Mouse (Mus musculus): Measurements from ENCODE around the gene Zfp422.
"Not testable (repeated sequence)": the region's sequence is repeated elsewhere in the genome, so short reads cannot be mapped to it uniquely, and the experiment has no call there.

Zfp422 gene

DNA sequence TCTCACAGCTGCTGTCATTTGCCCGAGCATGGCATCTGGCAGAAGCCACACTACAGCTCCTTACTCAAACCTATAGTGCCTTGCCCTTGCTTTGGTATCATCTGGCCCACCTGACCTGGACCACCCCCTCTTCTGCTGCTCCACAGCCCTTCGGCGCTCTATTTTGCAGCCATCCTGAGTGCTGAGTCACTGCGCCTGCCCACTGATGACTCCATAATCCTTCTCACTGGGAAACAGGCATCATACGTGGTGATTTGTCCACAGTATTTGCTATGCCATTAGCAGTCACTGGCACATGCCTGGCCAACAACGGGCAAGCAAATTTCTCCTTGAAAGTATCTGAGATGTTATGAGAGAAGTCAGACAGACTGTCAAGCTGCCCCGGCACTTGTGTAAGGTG is 21.0 kb upstream of the Zfp422 start:
- no peak for DNase-seq

DNA sequence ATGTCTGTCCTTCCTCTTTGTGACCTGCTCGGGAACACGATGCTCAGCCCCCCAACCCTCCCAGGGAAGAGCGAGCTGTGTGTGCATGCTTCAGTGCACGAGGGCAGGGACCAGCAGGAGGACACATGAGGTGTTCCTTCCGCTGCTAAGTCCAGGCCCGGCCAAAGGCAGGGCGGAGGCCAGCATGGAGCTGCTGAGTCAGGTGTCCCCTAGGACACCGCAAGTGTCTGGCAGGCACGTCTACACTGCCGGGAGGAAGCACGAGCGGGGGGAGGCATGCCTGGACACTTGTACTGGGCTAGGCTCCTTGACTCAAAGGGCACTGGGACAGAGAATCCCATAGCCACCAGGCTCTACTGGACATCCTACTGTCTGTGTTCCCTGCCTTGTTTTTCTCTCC is 19.0 kb upstream of the Zfp422 start:
- DNase-seq: peak in 1 of 2 experiments; percentile 27

DNA sequence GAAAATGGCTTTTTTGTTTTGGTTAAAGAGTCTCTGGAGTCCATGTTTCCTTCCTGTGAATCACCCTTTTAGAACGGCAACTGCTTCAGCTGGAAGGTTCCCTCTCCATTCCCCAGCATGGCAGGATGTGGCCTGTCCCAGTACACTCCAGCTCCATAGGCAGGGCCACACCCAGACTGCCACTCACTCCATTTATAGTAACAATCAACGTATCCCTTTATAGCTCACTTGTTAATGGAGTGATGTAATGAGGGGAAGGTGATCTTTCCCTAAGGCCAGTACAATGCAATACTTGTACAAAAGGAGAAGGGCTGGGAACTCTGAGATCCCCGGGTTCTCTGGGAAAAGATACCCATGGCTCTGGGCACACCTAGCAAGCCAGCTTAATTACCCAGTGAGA is 15.5 kb upstream of the Zfp422 start:
- no peak for DNase-seq

DNA sequence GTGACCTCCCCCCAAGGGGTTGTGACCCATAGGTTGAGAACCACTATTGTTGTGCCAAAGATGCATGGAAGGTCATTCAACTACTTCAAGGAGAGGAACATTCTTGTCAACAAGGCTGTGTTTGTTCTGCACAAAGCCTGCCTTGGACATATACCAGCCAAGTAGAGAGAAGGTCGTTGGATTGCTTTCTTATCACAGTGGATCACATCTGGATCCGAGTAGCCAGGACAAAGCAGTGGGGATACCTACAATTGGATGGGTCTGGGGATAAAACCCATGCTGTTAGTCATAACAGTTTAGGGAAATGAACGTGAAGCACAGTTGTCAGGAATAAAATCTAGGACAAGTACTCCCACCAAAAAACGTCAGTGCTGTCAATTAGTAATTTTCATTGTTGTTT is 15.1 kb upstream of the Zfp422 start:
- no peak for DNase-seq

DNA sequence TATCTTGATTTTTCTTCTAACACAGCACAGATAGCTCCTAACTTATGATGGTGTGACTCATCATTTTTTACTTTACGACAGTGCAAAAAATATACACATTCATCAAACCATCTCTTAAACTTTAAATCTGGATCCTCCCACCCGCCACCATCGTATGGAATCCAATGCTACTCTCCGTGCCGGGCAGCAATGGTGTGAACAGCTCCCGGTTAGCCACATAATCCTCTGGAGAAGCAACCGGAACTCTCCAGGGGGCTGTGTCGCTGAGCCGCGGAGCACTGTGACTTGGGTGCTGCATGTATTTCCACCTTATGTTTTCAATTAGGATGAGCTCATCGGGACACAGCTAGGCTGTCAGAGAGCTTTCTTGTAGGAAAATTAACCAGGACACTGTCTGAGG is 14.1 kb upstream of the Zfp422 start:
- DNase-seq: no peak

DNA sequence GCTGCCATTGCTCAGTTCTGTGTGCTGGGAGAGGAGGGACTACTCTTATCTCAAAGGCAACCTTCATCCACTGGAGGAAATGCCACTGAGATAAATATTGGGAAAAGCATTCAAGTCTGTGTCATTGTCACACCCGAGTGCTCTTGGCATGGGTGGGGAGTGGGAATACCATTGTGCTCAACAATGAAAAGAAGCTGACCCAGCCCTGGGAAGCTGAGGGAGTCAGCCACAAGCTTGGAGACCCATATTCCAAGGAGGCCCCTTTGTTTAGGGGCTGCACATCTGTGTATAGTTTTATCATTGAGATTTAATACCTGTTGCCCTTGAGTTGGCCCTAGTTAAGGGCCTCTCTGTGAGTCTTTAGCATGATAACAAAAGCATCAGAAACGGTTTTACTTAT is 10.9 kb upstream of the Zfp422 start:
- DNase-seq: no peak

DNA sequence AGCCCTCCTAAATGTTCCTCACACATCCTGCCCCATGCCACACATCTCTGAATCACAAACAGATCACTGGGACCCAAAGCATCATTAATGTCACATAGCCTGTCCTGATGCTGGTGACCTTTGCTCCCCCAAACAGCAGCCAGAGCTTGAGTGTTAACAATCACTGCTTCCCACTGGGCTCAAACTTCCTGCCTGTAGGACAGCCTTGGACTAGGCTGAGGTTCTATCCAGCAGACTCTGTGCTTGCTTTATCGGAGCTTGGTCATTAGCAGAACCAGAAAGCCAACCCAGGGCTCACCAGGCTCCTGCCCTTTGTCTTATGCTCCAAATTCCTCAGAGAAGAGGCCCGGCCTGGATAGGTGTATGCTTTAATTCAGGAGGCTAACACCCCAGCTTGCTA is 10.1 kb upstream of the Zfp422 start:
- DNase-seq: no peak

DNA sequence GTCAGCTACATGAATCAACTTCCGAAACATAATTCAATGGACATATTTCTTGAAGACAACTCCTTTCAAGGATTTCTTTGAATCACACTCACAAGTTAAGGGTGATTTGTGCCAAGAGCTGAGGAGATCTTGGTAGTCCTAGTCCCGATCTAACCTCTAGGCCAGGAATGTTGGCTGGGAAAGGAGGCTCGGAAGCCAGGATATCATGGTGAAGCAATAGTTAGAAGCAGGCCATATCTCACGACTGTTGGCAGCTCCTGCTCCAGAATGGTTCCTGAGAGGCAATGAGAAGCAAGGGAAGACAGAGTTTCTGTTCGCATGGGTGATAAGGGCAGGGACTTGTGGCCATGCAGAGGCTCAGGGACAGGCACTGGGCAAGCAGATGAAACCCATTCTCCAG is 8.7 kb upstream of the Zfp422 start:
- no peak for DNase-seq

DNA sequence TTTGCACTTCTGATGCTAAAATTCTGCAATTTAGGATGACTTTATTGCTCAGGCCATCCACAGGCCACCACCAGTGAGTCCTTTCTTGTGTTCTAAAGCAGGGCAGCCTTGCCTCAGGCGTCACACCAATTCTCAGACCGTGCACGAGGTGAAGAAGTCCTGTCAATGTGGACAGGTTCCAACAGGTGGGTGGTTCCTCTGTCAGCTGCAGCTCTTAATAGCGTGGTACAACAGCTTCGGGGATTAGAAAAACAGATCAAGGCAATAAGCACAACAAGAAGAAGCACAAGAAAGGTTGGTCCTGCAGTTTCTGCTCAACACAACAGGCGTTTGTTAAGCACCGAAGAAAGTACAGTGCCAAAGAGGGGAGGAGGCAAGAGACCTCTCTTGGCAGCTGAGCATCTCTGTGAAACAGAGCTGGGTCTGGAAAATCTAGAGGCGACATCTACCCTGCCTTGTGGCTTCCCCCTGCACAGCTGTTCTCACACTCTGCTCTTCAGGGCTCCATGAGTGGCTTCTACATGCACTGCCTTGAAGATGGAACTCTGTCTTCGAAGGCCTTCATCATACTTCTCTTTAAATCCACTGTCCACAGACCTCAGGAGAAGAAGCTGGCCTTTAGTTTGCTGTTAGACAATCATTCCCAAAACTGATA is 7.9 kb upstream of the Zfp422 start:
- no peak for DNase-seq

DNA sequence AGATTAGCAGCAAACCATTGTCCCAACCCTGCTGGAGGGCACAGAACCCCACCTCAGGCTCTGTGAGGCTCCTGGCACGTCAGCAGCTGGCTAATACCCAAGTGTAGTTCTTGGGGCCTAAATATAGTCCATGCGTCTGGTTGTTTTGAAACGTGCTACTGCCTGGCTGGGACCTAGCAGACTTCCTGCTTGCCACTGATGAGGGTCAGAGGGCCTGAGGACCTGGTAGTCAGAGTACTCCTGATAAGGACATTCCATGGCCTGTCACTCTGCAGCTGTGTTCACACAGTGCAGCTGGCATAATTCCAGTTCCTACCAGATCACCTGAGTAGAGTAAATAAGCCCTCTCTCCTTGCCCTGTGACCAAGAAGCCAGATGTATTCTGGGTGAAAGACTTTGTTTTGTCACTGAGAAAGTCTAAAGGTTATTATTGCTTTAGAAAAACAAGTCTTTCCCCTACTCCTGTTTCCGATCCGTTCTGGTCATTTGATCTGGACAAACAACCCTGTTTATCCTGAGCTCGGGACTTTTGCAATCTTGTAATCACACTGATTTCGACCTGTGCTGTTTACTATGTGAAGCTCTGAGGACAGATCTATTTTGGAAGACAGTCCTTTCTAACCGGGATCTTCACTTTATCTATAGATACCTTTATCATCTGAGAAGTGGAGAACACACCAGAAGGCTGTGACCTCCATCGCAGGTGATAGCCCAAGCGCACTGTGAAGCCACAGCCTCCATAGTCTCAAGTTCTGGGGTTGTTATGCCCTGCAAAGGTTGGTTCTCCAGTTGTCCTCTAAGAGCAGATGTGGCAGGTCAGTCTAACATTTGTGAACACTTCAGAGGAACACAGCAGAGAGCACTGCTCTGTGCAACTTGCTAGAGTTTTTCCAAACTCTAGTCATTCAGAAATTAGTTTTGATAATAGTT is 6.7 kb upstream of the Zfp422 start:
- peak; percentile 27 to 31 for DNase-seq

DNA sequence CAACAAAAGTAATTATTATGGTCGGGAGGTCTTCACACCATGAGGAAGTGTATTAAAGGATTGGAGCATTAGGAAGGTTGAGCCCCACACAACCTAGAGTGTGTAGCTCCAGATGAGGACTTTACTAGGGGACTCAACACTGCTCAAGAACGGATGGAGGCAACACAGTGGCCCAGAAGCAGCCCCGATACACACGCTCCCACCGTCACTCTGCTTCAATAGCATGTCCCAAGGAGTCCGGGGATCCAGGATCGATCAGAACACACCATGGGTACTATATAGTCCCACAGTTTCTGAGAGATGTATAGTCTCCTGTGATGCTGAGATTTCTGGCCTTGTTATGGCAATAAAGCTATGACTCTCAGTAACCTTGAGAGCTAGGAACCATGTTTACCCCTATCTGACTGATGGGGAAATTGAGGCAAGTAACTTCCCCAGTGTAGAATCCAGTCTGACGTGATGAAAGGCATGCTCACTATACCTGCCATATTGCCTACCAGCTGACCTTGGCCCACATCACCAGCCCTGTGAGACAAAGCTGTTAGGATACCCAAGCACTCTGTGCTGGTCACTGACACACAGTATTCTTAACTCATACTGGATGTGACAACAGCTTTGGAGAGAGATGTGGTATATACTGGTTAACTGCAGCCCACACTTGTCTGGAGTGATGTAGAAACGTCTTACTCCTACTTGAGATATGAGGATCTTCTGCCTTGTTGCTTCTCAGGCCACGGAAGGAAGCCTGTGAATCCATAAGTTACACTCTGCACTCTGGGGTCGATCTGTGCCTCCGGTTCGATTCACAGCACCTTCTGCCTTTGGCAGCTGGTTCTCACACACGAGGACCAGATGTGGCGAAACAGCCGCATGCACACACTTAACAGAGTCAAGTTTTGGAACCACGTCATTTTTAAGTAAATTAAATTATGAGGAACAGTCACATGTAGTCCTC is 5.2 kb upstream of the Zfp422 start:
- DNase-seq: no peak

DNA sequence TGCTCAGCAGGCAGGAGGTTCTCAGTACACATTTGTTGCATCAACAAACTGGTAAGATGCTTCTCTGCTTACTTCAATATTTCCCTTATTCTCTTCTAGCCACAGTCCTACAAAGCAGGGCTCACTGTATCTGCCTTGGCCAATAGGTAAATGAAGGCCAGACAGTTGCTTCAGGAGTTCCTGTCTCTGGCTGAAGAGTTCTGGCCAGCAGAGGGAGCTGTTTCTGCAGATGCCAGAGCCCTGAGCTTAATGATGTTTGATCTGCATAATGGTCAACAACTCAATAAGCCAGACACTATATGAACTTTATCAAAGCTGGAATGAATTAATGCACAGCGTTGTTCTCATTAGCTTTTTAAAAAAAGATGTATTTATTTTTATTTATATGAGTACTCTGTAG is 3.3 kb upstream of the Zfp422 start:
- peak; percentile 90 to 91 for DNase-seq

DNA sequence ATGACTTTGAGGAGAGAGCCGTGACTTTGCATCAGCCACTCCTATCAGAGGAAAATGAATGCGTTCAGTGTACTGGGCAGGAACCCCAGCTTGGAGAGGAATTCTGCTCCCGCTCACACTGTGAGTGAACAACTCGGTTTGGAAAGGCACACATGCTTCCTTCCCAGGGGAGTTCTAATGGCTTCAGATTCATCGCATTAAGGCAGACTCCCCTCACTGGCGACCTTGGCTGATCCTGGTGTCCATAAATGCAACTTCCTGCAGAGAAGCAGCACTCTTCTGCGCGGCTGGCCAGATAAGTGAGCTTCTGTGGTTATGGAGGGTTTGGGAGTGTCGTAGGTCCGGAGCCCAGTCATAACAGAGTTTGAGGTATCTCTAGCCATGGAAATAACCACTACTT is 967 bp upstream of the Zfp422 start:
- no peak for DNase-seq

DNA sequence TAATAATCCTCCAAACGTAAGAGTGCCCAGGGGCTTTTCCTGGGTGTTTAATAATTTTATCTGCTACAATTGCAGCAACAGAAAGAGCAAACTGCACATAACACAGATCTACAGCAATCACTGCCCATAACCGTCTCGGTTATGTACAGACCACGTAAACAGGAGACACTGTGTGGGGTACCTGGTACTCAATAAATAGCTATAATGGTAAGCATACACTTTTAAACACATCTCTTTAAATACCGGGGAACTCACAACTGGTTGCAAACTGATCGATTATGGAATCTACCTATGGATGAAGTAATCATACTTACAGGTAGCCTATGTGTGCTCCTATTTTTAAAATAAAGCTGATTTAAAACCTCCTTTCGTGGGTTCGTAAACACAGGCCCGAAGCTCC is 704 bp downstream of the Zfp422 start:
- DNase-seq: no peak

DNA sequence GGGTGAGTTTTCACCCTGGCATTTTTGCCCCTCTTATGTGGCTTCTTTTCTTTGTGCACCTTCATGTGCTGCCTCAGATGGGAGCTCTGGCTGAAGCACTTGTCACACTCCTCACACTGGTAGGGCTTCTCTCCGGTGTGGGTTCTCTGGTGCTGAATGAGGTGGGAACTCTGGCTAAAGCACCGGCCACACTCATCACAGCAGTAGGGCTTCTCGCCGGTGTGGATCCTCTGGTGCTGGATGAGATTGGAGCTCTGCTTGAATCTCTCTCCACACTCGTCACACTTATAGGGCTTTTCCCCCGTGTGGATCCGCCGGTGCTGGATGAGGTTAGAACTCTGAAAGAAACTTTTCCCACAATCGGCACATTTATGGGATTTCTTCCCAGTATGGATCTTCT is 2.4 kb downstream of the Zfp422 start:
- DNase-seq: not testable (repeated sequence)

DNA sequence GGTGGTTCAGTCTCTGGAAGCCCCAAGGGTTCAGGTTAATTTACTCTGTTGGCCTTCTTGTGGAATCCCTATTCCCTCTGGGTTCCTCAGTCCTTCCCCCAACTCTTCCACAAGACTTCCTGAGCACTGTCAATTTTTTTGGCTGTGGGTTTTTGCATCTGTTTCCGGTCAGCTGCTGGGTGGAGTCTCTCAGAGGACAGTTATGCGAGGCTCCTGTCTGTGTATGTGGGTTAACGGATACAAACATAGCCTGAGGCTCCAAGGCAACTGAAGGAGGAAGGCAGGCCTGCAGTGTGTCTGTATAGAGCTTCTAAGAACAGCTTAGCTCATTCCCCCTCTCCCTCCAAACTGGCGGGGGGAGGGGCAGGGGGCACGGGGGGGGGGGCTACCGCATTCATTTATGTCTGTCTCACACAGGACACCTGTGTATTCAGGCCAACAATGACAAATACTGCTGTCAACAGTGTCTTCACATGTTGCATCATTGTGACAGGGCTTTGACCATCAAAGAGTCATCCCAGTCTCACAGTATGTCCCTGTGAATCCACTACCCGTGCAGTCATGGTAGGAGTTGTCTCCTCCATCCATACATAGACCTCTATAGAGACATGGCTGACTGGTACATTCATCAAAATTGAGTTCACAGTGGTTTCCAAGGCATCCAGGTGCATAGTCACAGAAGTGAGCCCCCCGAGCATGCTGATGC is 7.3 kb downstream of the Zfp422 start:
- no peak for DNase-seq

DNA sequence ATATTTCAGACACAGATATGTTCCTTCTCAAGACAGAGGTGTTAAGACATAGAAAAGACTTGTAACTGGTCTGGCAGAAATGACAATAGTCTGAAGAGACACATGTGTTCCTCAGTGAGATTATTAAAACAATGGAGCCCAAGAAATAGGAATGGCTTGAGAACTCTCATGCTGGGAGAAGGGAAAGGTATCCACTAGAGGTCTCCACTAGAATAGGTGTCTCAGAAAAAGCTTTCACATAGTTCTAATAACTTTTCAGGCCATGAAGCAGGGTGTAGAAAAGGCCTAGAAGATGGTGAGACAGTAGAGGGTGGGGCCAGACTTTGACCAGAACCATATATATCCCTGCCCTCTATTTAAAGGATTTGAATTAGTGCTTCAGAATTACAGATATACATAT is 10.7 kb downstream of the Zfp422 start:
- no peak for DNase-seq

DNA sequence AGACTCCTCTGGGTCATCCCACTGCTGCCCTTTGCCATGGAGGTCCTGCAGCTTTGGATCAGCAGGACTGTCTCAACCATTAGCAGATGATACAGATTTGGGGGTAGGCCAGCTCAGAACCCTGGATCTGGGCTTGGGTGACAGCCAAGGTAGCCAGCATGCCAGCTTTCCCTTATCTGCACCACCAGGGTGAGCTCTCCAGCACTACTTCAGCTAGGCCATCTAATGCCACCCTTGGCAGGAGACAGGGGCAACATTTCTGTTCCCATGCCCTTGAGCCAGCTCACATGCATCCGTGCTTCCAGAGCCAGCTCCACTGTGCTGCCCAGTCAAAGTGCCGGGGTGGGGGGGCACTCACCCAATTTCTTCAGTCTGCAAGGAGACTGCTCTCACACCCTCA is 13.1 kb downstream of the Zfp422 start:
- peak; percentile 50 to 64 for DNase-seq

DNA sequence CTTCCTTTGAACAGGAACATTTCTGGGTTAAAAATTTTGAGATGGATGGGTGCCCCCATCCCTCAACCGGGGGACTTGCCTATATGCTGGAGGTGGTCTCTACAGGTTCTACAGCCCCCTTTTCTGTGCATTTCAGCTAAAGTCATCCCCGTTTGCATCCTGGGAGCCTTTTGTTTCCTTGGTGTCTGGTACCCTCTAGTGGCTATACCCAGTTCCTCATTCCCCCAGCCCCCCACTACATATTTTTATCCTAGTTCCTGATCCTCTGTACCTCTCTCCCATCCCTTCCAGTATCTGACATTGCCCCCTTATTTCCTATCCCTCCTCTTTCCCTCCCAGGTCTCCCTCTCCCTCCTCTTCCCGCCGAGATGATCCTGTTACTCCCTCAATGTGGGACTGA is 21.6 kb downstream of the Zfp422 start:
- DNase-seq: no peak

DNA sequence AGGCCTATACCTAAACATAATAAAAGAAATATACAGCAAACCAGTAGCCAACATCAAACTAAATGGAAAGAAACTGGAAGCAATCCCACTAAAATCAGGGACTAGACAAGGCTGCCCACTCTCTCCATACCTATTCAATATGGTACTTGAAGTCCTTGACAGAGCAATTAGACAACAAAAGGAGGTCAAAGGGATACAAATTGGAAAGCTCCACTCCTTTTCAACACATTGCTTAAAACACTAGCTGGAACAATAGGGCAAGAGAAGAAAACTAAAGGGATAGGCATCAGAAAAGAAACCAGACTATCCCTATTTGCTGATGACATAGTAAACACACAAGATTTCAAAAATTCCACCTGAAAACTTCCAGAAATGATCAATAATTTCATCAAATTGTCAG is 27.8 kb downstream of the Zfp422 start:
- not testable (repeated sequence) for DNase-seq

DNA sequence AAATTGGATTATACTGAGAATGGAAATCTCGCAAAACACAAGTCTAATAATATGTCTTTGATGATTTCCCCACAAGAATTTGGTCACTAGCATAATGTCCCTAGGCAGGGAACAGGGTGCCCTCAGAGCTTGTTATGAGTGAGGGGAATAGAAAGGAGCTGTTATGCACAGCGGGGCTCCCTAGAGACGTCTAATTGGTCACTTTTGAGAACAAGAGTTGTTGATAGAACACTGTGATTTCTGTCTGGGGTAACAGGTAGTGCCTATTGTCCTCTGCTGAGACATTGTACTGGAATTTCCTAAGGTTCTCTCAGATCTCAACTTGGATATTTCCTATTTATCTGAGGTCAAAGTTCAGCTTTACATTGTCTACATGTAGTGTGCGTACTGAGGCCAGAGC is 44.7 kb downstream of the Zfp422 start, which contains the start of gene Olfr215:
Olfr215 (minus strand) TSS at position 101 of the 400 bp plus-strand sequence.
- no peak for DNase-seq

Data from cerebellum, postnatal 10 days (tissue).